Mouse (Mus musculus) embryonic facial prominence, embryonic 11.5 days (tissue): ENCODE data around the gene Parg. TPM values are rescaled to one million over a fixed set of nuclear protein-coding genes. Genes with fewer than 3 reads are reported as not detected.

Source experiments
- ATAC-seq: fragments of 200-750 bp; cut with Nextera tagmentation; replicated peaks from 2 replicates; pipeline ENCODE4 v1.8.0; 2017; ENCODE audit warnings: low read depth; ENCODE audit not compliant: insufficient number of reproducible peaks, low FRiP score, low TSS enrichment
- DNase-seq: peaks from one replicate; pipeline ENCODE4 v3.0.0-alpha.2; 2015; ENCODE audit warnings: low spot score
- H3K27ac ChIP-seq: fragments of 300-500 bp; sonication (generic); replicated peaks from 2 replicates; pipeline ENCODE4 v1.5.1; 2014; ENCODE audit warnings: mild to moderate bottlenecking, low read depth, low read length, control low read depth
- H3K27me3 ChIP-seq: fragments of 300-500 bp; sonication (generic); 2 replicates; pipeline ENCODE4 v1.6.1; 2014; ENCODE audit warnings: mild to moderate bottlenecking, low read length, moderate library complexity, mixed read lengths; ENCODE audit not compliant: control insufficient read depth, insufficient read depth
- H3K36me3 ChIP-seq: fragments of 300-500 bp; sonication (generic); replicated peaks from 2 replicates; pipeline ENCODE4 v1.6.1; 2014; ENCODE audit warnings: low read depth, mild to moderate bottlenecking, low read length, moderate library complexity, mixed read lengths; ENCODE audit not compliant: control insufficient read depth, insufficient read depth
- H3K4me1 ChIP-seq: fragments of 300-500 bp; sonication (generic); 2 replicates; pipeline ENCODE4 v1.6.1; 2014; ENCODE audit warnings: low read length, mixed read lengths; ENCODE audit not compliant: control insufficient read depth, insufficient read depth
- H3K4me2 ChIP-seq: fragments of 300-500 bp; sonication (generic); 2 replicates; pipeline ENCODE4 v1.6.1; 2014; ENCODE audit warnings: low read depth, mild to moderate bottlenecking, control low read depth, low read length, moderate library complexity
- H3K4me3 ChIP-seq: fragments of 300-500 bp; sonication (generic); 2 replicates; pipeline ENCODE4 v1.5.1; 2014; ENCODE audit warnings: low read depth, low read length, control low read depth
- H3K9ac ChIP-seq: fragments of 300-500 bp; sonication (generic); replicated peaks from 2 replicates; pipeline ENCODE4 v1.6.1; 2014; ENCODE audit warnings: mild to moderate bottlenecking, control low read depth, low read length
- H3K9me3 ChIP-seq: fragments of 300-500 bp; sonication (generic); replicated peaks from 2 replicates; pipeline ENCODE4 v1.6.1; 2016; ENCODE audit warnings: mild to moderate bottlenecking, low read length, inconsistent platforms, mixed read lengths; ENCODE audit not compliant: control insufficient read depth
- WGBS: fragments of 180-500 bp; shearing (Covaris S2); extraction: QIAGEN DNeasy Blood & Tissue Kit; methylation state at CpG from one replicate; pipeline ENCODE4 v1.1.7; 2014; 5-methylcytosine and 5-hydroxymethylcytosine counted together
- polyA plus RNA-seq: library from polyadenylated mRNA; unstranded; fragments of >200 nt; fragmentation: Nextera tagmentation; extraction: Ambion mirVana; gene quantifications from 2 replicates; pipeline ENCODE4 v1.2.1, GENCODE M21; 2014

The Parg gene
- polyA plus RNA-seq, 1 experiment from 2014 or later: 81.7 TPM

DNA sequence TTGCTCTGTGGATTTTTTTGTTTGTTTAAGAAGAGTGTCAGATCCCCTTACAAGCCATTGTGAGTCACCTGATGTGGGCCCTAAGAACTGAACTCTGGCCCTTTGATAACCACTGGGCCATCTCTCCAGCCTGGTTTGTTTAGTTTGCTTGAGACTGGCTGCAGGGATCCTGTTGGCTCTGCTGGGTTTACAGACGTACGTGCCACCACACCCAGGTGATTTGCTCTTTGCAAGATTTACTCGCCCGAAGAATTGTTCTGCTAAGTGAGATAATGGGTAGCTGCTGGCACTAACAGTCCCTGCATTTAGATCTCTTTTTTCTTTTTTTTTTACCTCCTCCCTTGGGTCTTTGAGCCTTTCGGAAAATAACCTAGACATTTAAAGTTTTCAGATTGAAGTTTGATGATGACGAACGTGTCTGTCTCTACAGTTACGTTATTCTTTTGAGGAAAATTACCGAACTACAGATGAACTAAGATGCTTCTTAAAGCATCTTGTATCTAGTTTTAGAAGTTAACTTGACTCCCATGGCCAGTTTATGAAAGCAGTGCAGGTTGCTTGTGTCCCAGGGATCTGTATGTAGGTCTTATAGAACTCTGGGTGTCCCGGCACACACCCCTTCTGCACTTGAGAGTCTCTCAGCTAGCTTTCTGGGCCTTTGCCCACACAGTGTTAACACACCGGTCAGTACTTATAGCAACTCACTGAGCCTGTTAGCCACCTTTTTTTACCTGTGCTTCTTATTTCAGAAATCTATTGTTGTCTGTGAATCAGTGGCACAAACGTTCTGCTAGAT is 40.5 kb upstream of the Parg start:
- Histone ChIP-seq H3K36me3 (no peaks in the 10 kb centered on the region), H3K27ac (no peak overlapping the region), H3K9ac (no peak overlapping the region), H3K4me2 (no peak overlapping the region; the same call in 1 of the 2 replicates), H3K27me3 (no peaks in the 10 kb centered on the region), H3K4me3 (no peak overlapping the region), H3K9me3 (no peaks in the 10 kb centered on the region), H3K4me1 (0 out of 2 replicates have a peak, but pooled peaks cover 2% of the 10 kb centered on the region)
- 86% methylated on average over 12 of the region's 12 CpGs for WGBS
- ATAC-seq (no peak), DNase-seq (no peak)

DNA sequence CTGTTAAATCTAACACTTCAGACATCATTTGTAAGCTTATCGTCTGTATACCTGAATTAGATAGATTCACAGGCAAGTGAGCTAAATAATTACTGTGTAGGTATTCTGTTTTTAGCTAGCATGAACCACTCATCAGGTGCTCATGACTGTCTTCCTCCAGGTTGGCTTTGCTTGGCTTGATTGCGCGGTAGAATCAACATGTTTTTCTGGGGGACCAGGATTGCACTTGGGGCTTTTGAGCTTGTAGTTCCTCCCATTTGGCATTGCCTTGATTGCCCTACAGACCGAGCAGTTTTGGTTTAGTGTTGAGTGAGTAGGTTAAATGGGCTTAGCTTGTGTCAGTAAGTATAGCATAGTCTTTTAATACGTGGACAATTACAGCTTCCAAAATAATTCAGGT is 39.5 kb upstream of the Parg start:
- H3K9ac ChIP-seq: no peak overlapping the region
- H3K27me3 ChIP-seq: no peaks in the 10 kb centered on the region
- DNase-seq (no peak), ATAC-seq (no peak)
- H3K27ac ChIP-seq: no peak overlapping the region
- H3K4me1 ChIP-seq: 0 out of 2 replicates have a peak, but pooled peaks cover 2% of the 10 kb centered on the region
- no peaks in the 10 kb centered on the region for H3K9me3 ChIP-seq
- no peaks in the 10 kb centered on the region for H3K36me3 ChIP-seq
- no peak overlapping the region for H3K4me3 ChIP-seq
- WGBS: 92% methylated on average over 5 of the region's 5 CpGs
- H3K4me2 ChIP-seq: no peak overlapping the region

DNA sequence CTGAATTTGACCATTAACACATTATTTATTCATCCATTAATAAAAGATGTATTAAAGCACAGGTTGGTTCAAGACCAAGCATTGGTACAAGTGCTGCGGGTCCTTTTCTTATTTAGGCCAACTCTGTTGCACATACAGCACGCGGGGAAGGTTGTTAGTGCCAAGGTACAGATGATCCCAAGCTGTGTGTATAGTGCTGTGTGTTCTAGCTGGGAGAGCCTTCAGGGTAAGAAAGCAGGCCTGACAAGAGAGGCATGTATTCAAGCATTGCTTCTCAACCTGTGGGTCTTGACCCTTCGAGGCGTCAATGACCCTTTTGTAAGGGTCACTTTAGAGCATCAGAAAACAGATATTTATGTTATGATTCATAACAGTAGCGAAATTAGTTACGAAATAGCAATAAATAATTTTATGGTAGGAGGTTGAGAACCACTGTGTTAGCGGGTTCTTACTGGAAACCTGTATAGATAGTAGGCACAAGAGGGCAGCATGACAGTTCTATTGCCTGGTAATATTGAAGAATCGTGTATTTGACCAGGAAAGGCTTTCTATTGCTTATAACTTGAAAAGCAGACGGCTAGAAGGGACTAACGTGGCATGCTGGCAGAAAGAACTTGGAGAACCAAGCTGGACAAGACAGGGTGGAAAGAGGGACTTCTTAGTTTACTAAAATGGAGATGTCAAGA is 38.4 kb upstream of the Parg start:
- Histone ChIP-seq H3K27me3 (no peaks in the 10 kb centered on the region), H3K4me2 (no peak overlapping the region), H3K4me1 (0 out of 2 replicates have a peak, but pooled peaks cover 2% of the 10 kb centered on the region), H3K4me3 (no peak overlapping the region), H3K9me3 (no peaks in the 10 kb centered on the region), H3K9ac (no peak overlapping the region), H3K27ac (no peak overlapping the region), H3K36me3 (no peaks in the 10 kb centered on the region)
- DNase-seq (no peak), ATAC-seq (no peak)
- 90% methylated on average over 11 of the region's 11 CpGs for WGBS

DNA sequence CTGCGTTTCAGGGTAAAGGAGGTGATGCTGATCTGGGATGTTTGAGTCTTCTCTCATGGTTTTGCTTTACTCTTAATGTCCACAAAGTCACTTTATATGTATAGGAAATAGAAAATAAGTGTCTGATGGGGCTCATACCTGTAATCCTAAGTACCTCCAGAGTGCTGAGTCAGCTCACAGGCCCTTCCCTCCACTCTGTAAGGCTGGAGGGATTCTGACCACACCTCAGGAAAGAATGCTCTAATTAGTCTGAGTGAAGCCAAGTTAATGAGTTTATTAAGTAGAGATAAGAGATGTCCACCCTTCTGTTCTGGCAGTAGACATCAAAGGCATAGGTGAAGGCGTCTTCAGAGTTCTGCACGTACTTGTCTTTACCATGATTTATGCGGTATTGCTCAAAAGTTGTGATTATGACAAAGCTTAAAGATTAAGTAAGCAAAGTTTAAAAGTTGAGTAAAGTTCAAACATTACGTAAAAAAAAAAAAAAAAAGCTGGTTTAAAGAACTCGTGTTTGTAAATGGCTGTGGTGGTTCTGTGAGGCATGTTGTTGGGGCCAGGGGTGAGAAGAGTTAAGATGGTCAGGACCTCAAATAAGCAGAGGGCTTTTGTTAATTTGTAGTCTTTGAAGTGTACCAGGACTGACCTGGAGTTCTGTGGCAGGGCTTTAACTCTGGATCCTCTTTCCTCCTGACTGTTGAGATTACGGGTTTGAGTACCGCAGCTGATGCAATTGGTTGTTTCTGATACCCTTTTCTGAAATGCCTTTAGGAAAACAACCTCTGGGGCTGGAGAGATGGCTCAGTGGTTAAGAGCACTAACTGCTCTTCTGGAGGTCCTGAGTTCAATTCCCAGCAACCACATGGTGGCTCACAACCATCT is 37.3 kb upstream of the Parg start:
- Histone ChIP-seq H3K4me2 (no peak overlapping the region), H3K27ac (no peak overlapping the region), H3K36me3 (no peaks in the 10 kb centered on the region), H3K4me1 (0 out of 2 replicates have a peak, but pooled peaks cover 2% of the 10 kb centered on the region), H3K27me3 (no peaks in the 10 kb centered on the region), H3K9ac (no peak overlapping the region), H3K9me3 (no peaks in the 10 kb centered on the region), H3K4me3 (no peak overlapping the region)
- 76% methylated on average over 8 of the region's 8 CpGs for WGBS
- no peak for DNase-seq
- ATAC-seq: no peak

DNA sequence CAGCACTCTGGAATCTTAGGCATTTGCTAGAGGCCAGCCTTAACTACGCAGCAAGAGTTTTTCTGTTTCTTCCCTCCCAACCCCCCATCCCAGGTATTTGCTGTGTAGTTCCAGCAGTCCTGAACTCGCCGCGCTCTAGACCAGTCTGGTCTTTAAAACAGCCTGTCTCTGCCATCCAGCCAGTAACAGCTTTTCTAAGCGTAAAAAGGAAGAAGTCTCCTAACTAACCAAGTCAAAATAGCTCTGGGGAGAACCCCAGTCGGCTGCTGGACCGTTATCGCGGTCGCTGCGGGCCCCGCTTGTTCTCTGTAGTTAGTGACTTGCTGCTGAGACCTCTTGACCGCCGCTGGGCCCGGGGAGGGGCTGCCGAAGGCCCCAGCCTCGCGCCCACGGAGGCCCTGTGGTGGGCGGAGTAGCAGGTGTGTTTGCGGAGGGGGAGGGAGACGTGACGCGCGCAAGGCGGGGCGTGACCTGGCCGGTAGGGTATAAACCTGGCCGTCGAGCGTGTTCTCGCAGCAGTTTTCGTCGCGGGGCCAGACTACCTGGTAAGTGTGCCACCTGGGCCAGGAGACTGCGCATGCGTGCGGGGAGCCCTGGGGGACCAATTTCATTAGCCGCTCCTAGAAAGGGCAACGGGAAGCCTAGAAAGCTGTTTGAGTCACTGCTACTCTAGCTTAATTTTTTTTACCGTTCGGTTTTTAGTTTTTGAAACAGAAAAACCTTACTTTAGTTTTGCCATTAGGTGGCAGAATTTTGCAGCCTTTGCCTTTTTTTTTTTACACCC is 36.3 kb upstream of the Parg start:
- Histone ChIP-seq H3K4me2 (peak overlapping the region; percentile 61), H3K9ac (peak overlapping the region; percentile 13), H3K36me3 (no peaks in the 10 kb centered on the region), H3K27me3 (no peaks in the 10 kb centered on the region), H3K4me3 (peak overlapping the region; percentile 38), H3K27ac (0 out of 2 replicates have a peak overlapping the region, but pooled peaks have one; percentile 35), H3K4me1 (0 out of 2 replicates have a peak, but pooled peaks cover 2% of the 10 kb centered on the region), H3K9me3 (no peaks in the 10 kb centered on the region)
- WGBS: under 1% methylated on average over 42 of the region's 42 CpGs
- peak; percentile 72 for ATAC-seq
- peak; percentile 72 for DNase-seq

DNA sequence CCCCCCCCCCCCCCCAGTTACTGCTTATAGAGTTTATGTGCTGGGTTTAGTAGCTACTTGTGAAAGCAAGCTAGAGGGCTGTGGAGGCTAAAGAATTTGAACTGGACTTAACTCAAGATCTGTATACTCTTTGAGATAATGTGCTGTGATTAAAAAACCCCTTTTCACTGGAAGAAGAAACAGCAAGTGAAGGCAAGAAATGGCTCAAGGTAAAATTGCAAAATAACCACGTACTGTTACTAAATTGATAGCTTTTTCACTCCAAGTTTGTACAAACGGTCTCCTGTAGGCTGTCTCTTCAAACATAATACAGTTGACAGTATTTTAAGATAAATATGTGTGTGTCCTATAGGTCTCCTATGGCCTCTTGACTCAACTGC is 35.7 kb upstream of the Parg start:
- H3K4me2 ChIP-seq: peak overlapping the region; percentile 61; the same call in 1 of the 2 replicates
- H3K9ac ChIP-seq: no peak overlapping the region
- no peaks in the 10 kb centered on the region for H3K4me1 ChIP-seq
- H3K27ac ChIP-seq: no peak overlapping the region
- DNase-seq (peak; percentile 4), ATAC-seq (no peak)
- no peaks in the 10 kb centered on the region for H3K36me3 ChIP-seq
- H3K27me3 ChIP-seq: no peaks in the 10 kb centered on the region
- WGBS: 68% methylated on average over 2 of the region's 2 CpGs
- H3K9me3 ChIP-seq: no peaks in the 10 kb centered on the region
- H3K4me3 ChIP-seq: no peak overlapping the region; the same call in 1 of the 2 replicates

DNA sequence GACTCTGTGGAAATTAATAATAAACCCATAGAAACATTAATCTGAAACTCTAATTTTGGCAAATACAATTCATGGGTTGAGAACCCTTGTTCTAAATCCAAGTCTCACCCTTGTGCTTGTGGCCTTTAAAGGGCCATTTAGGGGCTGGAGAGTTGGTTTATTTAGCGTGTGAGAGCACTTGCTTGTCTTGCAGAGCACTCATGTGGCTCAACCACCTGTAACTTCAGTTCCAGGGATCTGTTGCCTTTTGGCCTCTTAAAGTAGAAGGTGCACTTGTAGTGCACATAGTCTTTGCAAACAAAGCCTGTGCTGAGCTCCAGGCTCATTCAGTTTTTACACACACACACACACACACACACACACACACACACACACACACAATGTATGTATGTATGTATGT is 34.9 kb upstream of the Parg start:
- no peak overlapping the region for H3K4me2 ChIP-seq
- H3K27me3 ChIP-seq: no peaks in the 10 kb centered on the region
- H3K4me3 ChIP-seq: no peak overlapping the region
- H3K9ac ChIP-seq: no peak overlapping the region
- no peaks in the 10 kb centered on the region for H3K36me3 ChIP-seq
- no peak overlapping the region for H3K27ac ChIP-seq
- no peak for DNase-seq
- H3K9me3 ChIP-seq: no peaks in the 10 kb centered on the region
- WGBS: 80% methylated on average over 1 of the region's 1 CpGs
- no peak for ATAC-seq
- H3K4me1 ChIP-seq: no peaks in the 10 kb centered on the region
